Mouse (Mus musculus) liver (tissue): ENCODE measurements around the gene Emc1.

Experiments
- DNase-seq: peaks from one replicate; pipeline ENCODE4 v3.0.0-alpha.2; 2020; ENCODE audit warnings: mixed read lengths

Emc1 gene

DNA sequence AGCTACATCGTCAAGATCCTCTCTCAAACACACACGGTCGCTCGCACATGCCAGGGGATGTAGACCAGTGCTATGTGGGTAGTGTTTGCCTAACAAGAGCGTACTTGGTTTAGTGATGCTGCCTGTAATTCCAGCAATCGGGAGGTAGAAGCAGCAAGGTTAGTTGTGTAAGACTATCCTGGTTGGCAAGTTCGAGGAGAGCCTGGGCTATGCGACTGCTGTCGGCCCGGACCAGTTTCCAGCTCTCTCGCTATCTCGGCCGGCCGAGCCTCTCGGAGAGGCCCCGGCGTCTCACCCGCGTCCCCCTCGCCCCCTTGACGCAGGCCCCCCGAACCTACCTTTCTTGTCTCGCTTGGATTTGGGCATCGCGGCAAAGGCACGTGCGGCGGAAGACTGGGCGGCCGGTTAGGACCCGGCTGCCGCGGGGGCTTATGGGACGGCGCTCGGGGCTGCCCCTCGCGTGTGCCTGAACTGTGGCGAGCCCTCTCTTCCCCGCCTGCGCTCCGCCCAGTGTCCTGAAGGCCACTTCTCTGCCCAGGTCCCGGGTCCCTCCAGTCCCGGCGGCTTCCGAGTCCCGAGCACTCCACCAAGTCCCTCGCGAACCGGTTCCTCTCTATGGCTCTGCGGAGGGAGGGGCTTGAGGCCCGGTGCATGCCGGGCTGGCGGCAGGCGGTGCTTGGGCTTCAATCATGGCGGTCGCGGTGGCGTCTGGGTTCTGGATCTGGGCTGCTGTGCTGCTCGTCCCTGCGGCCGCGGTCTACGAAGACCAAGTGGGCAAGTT is at the start of gene Emc1, which contains the start of the genes Mrto4 and Ubr4:
Emc1 (plus strand) TSS at position 657 of the 781 bp plus-strand sequence.
Mrto4 (minus strand) TSS at position 646 of the 781 bp plus-strand sequence.
Ubr4 (plus strand) TSS at position 679 of the 781 bp plus-strand sequence.
- DNase-seq, result peak; percentile 88

DNA sequence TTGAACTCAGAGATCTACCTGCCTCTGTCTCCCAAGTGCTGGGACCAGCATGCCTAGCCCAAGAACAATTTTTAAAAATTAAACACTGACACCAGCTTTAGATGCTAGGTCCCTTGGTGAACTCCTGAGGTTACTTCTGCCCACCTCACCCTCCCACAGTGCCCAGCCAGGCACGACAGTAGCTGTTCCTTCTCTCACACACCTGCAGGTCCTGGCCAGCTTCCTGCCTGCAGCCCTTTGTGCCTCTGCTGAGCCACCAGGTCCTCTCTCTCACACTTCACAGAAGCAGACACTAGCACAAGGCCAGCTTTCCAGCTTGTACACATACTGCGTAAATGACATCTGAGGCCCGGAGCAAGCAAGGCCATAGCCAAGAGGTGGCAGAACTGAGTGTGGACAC is 46.9 kb upstream of the Emc1 start:
- no peak for DNase-seq

DNA sequence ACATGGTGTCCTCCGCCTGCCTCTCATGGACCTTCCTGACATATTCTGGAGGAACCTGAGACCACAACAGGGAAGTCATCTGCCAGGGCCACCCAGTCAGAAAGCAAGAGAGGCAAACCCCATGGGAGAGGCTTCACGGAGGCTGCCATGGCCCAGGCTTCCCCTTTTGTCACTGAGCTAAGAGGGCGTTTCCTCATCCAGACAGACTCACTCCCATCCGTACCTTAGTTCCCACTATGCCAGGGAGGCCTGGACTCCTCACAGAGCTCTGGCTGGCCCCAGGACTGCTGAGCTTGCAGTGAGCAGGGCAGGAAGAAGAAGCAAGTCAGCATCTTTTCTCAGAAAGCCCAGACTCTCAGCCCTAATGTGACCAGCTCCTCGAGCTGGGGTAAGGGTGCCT is 44.5 kb upstream of the Emc1 start:
- DNase-seq, result peak; percentile 19

DNA sequence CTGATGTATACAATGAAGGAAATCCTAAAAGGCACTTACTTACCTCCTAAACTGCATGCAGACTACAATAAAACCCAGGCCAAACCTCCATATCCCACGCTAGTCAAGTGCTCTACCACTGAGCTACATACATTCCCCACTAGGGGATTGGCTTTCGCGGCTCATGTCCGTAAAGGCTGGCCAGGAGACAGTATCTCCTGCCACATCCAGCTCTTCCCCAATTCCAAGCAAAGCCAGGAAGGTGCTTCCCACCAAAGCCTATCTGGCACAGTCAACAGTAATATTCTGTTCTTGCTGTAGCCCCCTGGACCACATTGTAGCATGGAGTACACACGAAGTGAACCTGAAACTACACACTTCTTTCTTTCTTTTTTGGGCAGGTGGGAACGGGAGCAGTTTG is 42.7 kb upstream of the Emc1 start:
- DNase-seq, result no peak

DNA sequence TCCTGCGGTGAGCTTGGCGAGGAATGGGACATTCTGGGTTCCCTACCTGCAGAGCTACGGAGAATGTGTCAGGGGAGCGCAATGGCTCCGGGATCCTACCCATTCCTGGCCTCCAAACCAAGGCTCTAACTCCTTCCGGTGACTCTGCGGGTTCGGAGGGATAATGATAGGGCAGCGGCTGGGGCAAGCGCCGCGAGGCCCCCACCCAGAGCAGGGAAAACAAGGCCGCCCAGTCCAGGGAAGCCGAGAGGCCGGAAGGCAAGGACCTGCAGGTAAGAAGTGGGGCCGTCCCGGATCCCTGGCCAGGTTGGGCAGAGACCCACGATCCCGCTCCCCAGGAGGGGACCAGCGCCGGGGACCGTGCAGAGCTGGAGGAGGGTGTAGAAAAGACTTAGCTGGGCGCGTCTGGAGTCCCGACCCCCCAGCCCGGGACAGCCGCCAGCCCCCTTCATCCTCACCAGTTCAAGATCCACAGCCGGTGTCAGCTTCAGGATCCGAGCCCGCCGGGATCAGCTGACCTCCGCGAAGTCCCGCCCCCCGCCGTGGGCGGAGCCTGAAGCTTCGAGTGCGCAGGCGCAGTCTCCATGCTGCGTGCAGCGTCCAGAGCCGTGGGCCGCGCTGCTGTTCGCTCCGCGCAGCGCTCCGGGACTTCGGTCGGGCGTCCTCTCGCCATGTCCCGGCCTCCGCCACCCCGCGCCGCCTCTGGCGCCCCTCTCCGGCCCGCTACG is 42.1 kb upstream of the Emc1 start, which contains the start of the genes Pqlc2 and Akr7a5:
Pqlc2 (minus strand) TSS at position 538 of the 728 bp plus-strand sequence.
Akr7a5 (plus strand) TSS at position 574 of the 728 bp plus-strand sequence.
- DNase-seq, result peak; percentile 99

DNA sequence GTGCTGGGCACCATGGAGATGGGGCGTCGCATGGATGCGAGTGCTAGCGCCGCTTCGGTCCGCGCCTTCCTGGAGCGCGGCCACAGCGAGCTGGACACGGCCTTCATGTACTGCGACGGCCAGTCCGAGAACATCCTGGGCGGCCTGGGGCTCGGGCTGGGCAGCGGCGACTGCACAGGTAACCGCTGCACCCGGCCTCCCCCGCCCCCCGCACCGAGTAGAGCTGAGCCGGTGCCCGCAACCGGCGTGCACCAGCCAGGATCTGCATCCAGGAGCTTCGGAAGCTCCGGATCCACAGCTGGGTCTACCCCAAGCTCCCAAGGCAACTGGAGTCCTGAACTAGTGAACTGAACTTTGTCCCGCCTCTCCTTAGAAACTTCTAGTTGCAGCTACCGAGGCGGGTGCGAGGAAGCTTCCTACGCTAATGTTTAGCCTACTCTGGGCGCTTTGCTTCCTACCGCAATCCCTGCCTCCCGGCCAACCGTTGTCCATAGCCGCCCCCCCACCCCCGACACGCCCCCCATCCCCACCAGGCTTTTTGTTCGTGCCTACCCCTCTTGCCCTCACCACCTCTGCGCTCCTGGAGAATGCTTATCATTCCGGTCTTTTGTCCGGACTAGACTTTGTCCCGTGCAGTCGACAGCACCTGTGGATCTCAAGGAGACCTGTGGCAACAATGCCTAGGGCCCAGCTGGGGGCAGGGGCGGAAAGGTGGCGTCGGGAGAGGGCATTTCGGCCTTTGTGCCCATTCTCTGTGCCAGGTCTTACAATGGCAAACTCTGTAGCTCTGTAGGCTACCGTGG is 41.3 kb upstream of the Emc1 start:
- no peak for DNase-seq

DNA sequence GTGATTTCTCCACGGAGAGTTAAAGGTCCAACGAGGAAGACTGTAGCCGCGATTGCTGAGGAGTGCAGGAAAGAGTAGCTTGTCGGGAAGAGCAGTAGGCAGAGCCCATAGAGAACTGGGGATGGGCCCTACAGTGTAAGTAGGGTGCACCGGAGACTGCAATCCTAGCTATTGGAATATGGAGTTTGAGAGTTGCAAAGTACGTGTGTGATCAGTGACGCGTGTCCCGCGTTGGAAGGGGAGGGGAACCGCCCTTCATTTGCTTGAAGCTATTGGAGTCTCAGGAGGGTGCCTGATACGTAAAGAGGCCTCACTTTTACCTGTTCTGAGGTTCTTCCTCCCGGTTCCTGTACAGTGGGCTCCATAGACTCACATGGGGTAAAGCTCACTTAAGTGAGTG is 40.7 kb upstream of the Emc1 start:
- DNase-seq, result no peak

DNA sequence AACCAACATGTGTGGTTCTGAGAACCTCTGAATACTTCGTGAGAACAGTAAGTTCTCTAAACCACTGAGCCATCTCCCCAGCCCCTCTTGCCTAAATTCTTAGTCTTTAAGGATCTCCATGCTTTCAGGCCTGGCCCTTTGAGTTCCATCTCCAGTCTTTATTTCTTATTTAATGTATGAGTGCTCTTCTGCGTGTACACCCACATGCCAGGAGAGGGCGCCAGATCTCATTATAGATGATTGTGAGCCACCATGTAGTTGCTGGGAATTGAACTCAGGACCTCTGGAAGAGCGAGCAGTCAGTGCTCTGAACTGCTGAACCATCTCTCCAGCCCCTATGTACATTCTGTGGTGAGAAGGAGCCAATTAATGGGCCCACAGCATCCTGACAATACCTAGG is 39.8 kb upstream of the Emc1 start:
- DNase-seq, result peak; percentile 62

DNA sequence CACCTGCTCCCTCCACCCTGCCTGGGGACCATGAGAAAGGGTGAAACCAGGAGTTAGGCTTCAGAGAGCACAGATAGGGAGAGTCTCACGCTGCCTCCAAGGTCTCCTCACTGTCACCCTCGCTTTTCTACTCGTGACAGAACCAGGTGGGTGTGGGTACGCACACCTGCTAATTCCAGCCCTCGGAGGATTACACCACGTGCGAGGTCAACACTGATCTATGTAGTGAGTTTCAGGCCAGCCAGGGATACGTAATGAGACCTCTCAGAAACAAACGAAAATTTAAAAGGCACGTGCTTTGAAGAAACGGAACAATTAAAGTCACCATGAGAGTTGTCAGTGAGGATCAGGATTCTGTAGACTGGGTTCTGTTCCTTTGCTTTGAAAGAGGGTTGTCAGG is 33.9 kb upstream of the Emc1 start:
- no peak for DNase-seq

DNA sequence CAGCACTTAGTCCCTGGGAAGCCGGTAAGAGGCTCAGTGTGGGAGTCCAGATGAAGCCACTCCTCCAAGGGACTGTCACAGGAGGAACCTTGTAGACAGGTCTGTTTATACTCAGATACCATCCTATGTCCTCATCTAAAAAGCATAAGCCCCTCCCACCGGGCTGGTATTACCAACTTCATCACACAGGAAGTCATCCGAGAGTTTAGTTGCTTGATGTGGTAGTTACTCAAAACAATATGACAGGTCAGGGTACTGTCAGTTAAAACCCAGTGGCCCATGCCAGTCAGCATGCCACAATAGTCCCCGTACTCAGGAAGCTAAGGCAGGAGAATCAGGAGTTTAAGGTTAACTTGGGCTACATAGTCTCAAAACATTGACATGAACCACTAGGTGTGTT is 32.6 kb upstream of the Emc1 start:
- no peak for DNase-seq

DNA sequence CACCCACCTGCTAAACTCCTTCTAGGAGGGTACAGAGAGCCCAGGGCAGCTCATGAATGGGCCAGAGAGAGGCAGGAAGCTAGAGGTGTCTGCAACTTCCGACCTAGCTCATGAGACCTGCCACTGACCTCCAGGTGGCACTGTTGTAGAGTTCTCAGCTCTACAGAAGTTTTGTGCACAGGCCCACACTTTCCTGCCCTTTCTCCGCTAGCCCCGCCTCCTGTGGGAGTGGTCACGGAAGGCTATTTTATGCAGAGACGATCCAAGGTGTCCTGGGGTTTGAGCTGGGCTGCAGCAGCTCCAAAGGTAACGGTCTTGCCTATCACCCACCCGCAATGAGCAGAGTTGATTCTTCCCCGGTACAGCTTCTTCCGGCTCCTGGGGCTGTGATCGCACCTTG is 21.8 kb upstream of the Emc1 start:
- DNase-seq, result peak; percentile 97

DNA sequence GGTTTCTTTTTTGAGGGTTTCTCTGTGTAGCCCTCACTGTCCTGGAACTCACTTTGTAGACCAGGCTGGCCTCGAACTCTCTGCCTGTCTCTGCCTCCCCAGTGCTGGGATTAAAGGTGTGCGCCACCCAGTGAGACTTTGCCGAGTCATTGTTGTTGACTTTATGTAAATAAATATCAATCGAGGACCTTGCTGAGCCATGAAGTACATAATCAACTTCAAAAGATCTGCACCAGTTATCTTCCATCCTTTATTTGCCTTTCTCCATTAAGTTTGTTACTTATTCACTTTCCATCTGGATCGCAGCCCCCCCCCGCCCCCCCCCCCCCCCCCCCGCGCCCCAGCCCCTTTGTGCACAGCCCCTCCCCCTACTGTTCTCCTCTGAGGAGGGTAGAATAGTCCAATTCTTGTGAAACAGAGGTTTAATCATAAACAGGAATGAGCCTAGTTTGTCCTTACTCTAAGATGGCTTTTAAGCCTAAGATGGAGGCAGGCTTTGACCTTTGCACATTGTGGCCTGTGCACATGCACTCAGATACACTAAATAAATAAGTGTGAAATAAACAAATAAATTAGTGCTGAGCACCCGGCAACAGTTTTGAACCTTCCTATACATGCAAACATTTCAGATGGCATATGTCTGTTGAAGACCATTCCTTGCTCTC is 17.6 kb upstream of the Emc1 start:
- DNase-seq, result peak; percentile 54

DNA sequence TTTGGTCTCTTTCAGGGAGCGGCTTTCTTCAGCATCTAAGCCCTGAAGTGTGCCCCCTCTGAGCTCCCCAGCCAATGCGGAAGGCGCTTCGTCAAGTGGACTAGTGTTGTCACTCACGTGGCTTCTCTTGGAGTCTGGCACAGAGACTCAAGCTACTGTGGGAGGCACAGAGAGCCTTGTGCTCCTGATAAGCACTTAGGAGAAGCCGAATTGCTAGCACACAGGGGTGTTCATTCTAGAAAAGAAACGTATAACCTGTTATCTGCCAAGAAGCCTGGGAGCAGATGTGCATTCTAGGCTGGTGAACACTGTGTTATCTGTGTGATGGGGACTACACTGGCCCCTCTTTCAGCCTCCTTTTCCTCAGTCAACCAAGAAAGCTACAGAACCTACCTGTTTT is 16.9 kb upstream of the Emc1 start:
- peak; percentile 83 for DNase-seq

DNA sequence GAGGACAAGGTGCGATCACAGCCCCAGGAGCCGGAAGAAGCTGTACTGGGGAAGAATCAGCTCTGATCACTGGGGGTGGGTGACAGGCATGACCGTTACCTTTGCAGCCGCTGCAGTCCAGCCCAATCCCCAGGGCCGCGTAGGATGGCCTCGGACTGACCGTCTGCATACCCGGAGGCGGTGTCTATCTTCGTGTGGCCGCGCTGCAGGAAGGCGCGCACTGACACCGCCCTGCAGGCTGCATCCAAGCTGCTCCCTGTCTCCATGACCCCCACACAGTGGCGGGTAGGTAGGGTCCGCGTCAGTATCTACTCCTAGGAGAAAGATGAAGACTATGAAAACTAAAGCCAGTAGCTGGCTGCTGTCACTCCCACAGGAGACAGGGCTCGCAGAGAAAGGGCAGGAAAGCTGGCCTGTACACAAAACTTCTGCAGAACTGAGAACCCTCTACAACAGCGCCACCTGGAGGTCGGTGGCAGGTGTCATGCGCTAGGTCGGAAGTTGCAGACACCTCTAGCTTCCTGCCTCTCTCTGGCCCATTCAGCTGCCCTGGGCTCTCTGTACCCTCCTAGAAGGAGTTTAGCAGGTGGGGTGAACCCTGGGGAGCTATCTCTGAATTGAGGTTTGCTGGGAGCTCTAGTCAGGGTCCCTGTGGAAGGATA is 15.4 kb upstream of the Emc1 start:
- peak; percentile 94 for DNase-seq

DNA sequence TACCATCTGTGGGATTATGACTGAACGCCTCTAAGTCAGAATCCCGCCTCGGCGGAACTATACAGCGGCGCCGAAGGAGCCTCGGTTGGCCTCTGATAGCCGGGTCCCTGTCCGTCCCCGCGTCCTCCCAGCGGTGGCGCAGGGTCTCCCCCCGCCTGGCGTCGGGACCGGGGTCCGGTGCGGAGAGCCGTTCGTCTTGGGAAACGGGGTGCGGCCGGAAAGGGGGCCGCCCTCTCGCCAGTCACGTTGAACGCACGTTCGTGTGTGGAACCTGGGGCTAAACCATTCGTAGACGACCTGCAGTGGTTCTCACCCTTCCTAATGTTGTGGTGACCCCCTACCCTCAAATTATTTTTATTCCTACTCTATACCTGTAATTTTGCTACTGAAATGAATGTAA is 14.2 kb upstream of the Emc1 start:
- DNase-seq, result no peak

DNA sequence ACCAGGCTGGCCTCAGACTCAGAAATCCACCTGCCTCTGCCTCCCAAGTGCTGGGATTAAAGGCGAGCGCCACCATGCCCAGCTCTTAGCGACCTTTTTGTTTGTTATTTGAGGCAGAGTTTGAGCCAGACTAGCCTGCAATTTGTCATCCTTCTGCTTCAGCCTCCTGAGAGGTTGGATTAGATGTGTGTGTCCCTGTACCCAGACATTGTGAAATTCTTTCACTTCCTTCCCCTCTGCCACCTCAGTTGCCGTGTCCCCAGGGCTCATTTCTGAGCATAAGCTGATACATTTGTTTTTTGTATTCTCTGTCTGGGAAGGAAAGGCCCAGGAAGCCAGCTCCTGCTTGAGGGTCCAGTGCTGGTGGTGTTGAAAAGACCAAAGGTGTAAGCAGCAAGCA is 11.6 kb upstream of the Emc1 start:
- DNase-seq, result no peak

DNA sequence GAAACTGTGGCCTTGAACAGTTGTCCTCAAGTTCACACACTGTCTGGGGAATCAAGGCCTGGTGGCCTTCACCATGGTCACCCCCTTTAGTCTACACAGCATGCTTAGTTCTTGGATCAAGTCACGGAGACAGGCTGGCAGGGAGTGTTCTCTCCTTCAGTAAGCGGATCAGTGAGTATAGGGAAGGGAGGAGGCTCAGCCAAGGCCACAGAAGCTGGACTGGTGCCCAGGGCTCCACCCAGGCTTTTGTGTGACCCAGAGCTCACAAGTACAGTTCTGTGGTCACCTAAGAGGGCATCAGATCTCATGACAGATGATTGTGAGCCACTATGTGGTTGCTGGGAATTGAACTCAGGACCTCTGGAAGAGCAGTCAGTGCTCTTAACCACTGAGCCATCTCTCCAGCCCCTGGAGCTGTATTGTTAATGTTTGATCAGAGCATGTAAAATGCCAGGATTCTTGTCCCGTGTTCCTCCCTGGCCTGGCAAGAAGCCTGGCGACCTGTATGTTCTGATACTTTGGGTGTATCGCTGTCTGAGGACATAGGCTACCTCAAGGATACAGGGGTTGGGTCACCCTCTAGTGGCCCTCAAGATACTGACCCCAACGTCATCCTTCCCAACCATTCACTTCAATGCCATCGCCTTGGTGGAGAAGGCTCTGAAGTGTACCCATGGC is 10.7 kb upstream of the Emc1 start:
- no peak for DNase-seq

DNA sequence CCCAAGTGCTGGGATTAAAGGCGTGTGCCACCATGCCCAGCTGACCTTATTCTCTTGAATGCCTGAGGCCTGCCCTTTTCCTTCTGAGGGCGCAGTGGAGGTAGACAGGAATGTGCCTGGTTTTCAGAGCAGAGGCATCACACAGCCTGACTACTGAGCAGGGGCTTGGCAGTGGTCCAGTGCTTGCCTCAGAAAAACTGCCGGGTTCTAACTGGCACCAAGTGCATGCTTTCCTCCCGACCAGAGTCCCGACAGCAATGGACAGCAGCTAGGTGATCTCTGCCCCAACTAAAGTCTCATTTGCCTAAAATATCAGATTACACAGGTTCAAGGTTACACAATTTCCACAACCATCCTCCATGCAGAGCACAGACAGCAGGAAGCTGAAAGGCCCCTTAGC is 8.7 kb upstream of the Emc1 start:
- peak; percentile 26 for DNase-seq

DNA sequence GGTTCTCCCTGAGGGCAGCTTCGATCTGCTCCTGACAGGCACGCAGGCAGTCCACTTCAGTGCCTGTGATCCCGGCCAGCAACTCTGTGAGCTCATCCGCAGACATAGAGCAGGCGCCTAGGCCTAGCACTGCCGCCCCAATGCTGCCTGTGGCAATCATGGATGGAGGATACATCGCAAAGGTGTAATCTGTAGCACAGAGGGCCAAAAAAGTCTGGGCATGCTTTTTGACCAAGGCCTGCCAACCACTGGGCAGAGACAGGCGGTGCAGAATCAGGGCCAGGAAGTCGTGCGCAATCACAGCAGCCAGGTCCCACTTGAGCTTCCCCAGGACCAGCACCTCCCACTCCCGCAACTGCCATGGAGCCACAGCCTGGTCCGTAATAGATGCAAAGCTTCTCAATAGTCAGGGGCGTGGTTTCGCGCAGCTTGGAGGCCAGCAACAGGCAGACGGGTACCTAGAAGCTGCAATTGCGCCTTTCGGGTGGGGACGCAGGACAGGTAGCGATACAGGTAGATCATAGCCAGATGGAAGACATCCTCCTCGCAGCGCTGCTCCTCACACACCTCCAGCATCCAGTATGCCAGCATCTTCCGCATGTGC is 6.9 kb upstream of the Emc1 start:
- no peak for DNase-seq

DNA sequence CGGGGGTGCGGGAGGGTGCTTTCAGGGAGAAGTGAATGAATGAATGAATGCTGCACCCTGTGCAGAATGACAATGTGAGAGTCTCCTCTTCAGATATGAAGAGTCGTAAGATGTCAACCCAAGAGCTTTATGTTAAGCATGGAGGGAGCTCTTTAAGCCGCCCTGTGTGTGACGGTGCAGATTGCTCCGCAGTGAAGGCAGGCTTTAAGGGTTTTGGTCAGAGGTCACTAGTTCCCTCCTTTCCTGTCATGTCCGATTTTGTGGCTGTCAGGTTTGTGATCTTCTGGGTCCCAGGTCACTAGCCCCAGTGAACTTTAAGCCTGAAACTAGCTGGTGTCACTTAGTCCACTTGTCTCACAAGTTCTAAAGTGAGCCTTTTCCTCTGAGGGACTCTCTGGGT is 445 bp downstream of the Emc1 start:
- DNase-seq, result no peak

DNA sequence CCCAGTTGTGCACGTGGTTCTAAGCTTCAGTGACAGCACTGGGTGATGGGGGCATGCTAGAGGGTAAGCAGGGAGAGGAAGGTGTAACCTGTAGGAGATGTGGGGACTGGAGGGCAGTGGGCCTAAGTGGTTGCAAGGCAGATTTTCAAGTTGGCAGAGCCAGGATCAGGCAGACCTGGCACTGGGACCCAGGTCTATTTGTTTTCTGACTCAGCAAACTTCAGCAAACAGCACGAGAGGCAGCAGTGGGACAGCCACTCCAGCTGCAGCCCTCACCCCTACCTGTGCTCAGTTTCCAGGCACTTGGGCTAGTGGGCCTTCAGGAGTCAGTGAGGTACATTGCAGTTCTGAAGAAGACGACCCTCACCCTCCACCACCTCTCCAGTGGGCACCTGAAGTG is 4.8 kb downstream of the Emc1 start:
- no peak for DNase-seq
